Mouse (Mus musculus) heart, embryonic 14.5 days (tissue): Measurements from ENCODE around the gene Slc25a48. TPM values are rescaled to one million over a fixed set of nuclear protein-coding genes. Genes with fewer than 3 reads are reported as not detected.

Experiments
- ATAC-seq: fragments of 200-750 bp; cut with Nextera tagmentation; 2 replicates; pipeline ENCODE4 v1.8.0; 2017; ENCODE audit warnings: low read depth, moderate TSS enrichment; ENCODE audit not compliant: insufficient number of reproducible peaks, insufficient read depth, low FRiP score
- H3K27ac ChIP-seq, 2 experiments: fragments of 200-500 bp in 1 of 2; fragments of 300-500 bp in 1 of 2; sonication (generic) in 1 of 2; replicated peaks in 1 of 2; 2 replicates each; pipeline ENCODE4 v1.5.1; 2012 to 2014; ENCODE audit warnings: low read depth in 2 of 2, low read length in 2 of 2, control low read depth in 1 of 2, mild to moderate bottlenecking in 1 of 2, mixed read lengths in 1 of 2; ENCODE audit not compliant: control insufficient read depth in 1 of 2, insufficient read depth in 1 of 2
- H3K27me3 ChIP-seq: fragments of 300-500 bp; sonication (generic); 2 replicates; pipeline ENCODE4 v1.6.1; 2014; ENCODE audit warnings: mild to moderate bottlenecking, low read length, control low read depth; ENCODE audit not compliant: control insufficient read depth, insufficient read depth
- H3K36me3 ChIP-seq: fragments of 300-500 bp; sonication (generic); 2 replicates; pipeline ENCODE4 v1.6.1; 2014; ENCODE audit warnings: mild to moderate bottlenecking, control low read depth, low read length, mixed read lengths; ENCODE audit not compliant: control insufficient read depth, insufficient read depth
- H3K4me1 ChIP-seq, 2 experiments: fragments of 200-500 bp in 1 of 2; fragments of 300-500 bp in 1 of 2; sonication (generic) in 1 of 2; 2 replicates each; pipeline ENCODE4 v1.6.1; 2012 to 2014; ENCODE audit warnings: low read length in 2 of 2, control low read depth in 1 of 2, mixed read lengths in 1 of 2; ENCODE audit not compliant: control insufficient read depth in 2 of 2, insufficient read depth in 2 of 2
- H3K4me2 ChIP-seq: fragments of 300-500 bp; sonication (generic); 2 replicates; pipeline ENCODE4 v1.6.1; 2014; ENCODE audit warnings: mild to moderate bottlenecking, low read length
- H3K4me3 ChIP-seq, 2 experiments: fragments of 200-500 bp in 1 of 2; fragments of 300-500 bp in 1 of 2; sonication (generic) in 1 of 2; 2 replicates each; pipeline ENCODE4 v1.5.1; 2012 to 2014; ENCODE audit warnings: low read length in 2 of 2, mild to moderate bottlenecking in 2 of 2, control low read depth in 1 of 2, low read depth in 1 of 2, moderate library complexity in 1 of 2; ENCODE audit not compliant: control insufficient read depth in 1 of 2, insufficient read depth in 1 of 2
- H3K9ac ChIP-seq: fragments of 300-500 bp; sonication (generic); 2 replicates; pipeline ENCODE4 v1.6.1; 2014; ENCODE audit warnings: mild to moderate bottlenecking, low read length
- H3K9me3 ChIP-seq: fragments of 300-500 bp; sonication (generic); 2 replicates; pipeline ENCODE4 v1.6.1; 2016; ENCODE audit warnings: low read length, control low read depth; ENCODE audit not compliant: control insufficient read depth
- WGBS: fragments of 180-500 bp; shearing (Covaris S2); extraction: QIAGEN DNeasy Blood & Tissue Kit; methylation state at CpG from one replicate; pipeline ENCODE4 v1.1.7; 2014; 5-methylcytosine and 5-hydroxymethylcytosine counted together
- polyA plus RNA-seq: library from polyadenylated mRNA; unstranded; fragments of >200 nt; fragmentation: Nextera tagmentation; extraction: Ambion mirVana; gene quantifications from 2 replicates; pipeline ENCODE4 v1.2.1, GENCODE M21; 2014

Gene Slc25a48
- polyA plus RNA-seq, 1 experiment from 2014 or later = not detected

GRCm38 (mm10) chr13:56433466-56433865 lies 4.7 kb upstream of the Slc25a48 start:
- no peak overlapping the region for H3K9ac ChIP-seq
- WGBS = 18% methylated on average over 10 of the region's 10 CpGs
- ATAC-seq = no peak
- no peak overlapping the region for H3K27ac ChIP-seq
- H3K4me3 ChIP-seq = no peak overlapping the region
- no peaks in the 10 kb centered on the region; a peak in 1 of 4 replicates for H3K4me1 ChIP-seq
- H3K27me3 ChIP-seq = peaks cover 49% of the 10 kb centered on the region
- H3K4me2 ChIP-seq = no peak overlapping the region
- no peaks in the 10 kb centered on the region for H3K36me3 ChIP-seq
- H3K9me3 ChIP-seq = no peaks in the 10 kb centered on the region

GRCm38 (mm10) chr13:56434311-56434751 lies 3.8 kb upstream of the Slc25a48 start:
- 60% methylated on average over 9 of the region's 9 CpGs for WGBS

GRCm38 (mm10) chr13:56435615-56436287 lies 2.4 kb upstream of the Slc25a48 start:
- peaks cover 1% of the 10 kb centered on the region; the same call in 1 of the 2 replicates for H3K9me3 ChIP-seq
- ATAC-seq = no peak
- H3K4me3 ChIP-seq = no peak overlapping the region
- H3K27me3 ChIP-seq = peaks cover 61% of the 10 kb centered on the region
- WGBS = 52% methylated on average over 10 of the region's 10 CpGs
- H3K4me1 ChIP-seq = peaks cover 0 to 4% of the 10 kb centered on the region in 2 experiments; a peak in 1 of 4 replicates
- H3K27ac ChIP-seq = no peak overlapping the region
- no peaks in the 10 kb centered on the region for H3K36me3 ChIP-seq
- no peak overlapping the region for H3K4me2 ChIP-seq
- no peak overlapping the region for H3K9ac ChIP-seq

More at GRCm38 (mm10) chr13:56434311-56434751, 3.8 kb upstream of the Slc25a48 start:
- Histone ChIP-seq H3K9me3 (no peaks in the 10 kb centered on the region), H3K4me2 (no peak overlapping the region), H3K4me1 (peaks cover 0 to 4% of the 10 kb centered on the region in 2 experiments; a peak in 1 of 4 replicates), H3K27ac (no peak overlapping the region), H3K27me3 (peaks cover 57% of the 10 kb centered on the region), H3K4me3 (no peak overlapping the region), H3K36me3 (no peaks in the 10 kb centered on the region), H3K9ac (no peak overlapping the region)
- no peak for ATAC-seq

GRCm38 (mm10) chr13:56443411-56443810 lies 5.3 kb downstream of the Slc25a48 start:
- ATAC-seq = no peak
- Histone ChIP-seq H3K27me3 (peaks cover 31% of the 10 kb centered on the region), H3K4me2 (no peak overlapping the region), H3K4me1 (peaks cover 0 to 4% of the 10 kb centered on the region in 2 experiments; a peak in 1 of 4 replicates), H3K9me3 (peaks cover 4% of the 10 kb centered on the region; the same call in 1 of the 2 replicates), H3K36me3 (no peaks in the 10 kb centered on the region), H3K4me3 (no peak overlapping the region), H3K9ac (no peak overlapping the region), H3K27ac (no peak overlapping the region)
- WGBS = 49% methylated on average over 7 of the region's 7 CpGs

GRCm38 (mm10) chr13:56444112-56444511 lies 6.0 kb downstream of the Slc25a48 start:
- H3K36me3 ChIP-seq = no peaks in the 10 kb centered on the region
- H3K4me1 ChIP-seq = no peaks in the 10 kb centered on the region
- no peak for ATAC-seq
- H3K4me3 ChIP-seq = no peak overlapping the region
- peaks cover 4% of the 10 kb centered on the region; the same call in 1 of the 2 replicates for H3K9me3 ChIP-seq
- no peak overlapping the region for H3K9ac ChIP-seq
- no peak overlapping the region for H3K27ac ChIP-seq
- no peak overlapping the region for H3K4me2 ChIP-seq
- H3K27me3 ChIP-seq = peaks cover 24% of the 10 kb centered on the region
- WGBS = 89% methylated on average over 3 of the region's 3 CpGs

- no peaks in the 10 kb centered on the region for H3K4me1 ChIP-seq
- H3K9me3 ChIP-seq = peaks cover 4% of the 10 kb centered on the region; the same call in 1 of the 2 replicates
- H3K4me2 ChIP-seq = no peak overlapping the region
- H3K9ac ChIP-seq = no peak overlapping the region
- H3K27ac ChIP-seq = no peak overlapping the region
- H3K27me3 ChIP-seq = peaks cover 15% of the 10 kb centered on the region
- 80% methylated on average over 6 of the region's 6 CpGs for WGBS
- no peaks in the 10 kb centered on the region for H3K36me3 ChIP-seq
- H3K4me3 ChIP-seq = no peak overlapping the region
- ATAC-seq = no peak
These were observed 6.8 kb downstream of the Slc25a48 start for GRCm38 (mm10) chr13:56444996-56445395.

- Histone ChIP-seq H3K27ac (no peak overlapping the region), H3K4me2 (no peak overlapping the region), H3K36me3 (no peaks in the 10 kb centered on the region), H3K9ac (no peak overlapping the region), H3K4me3 (no peak overlapping the region), H3K27me3 (no peaks in the 10 kb centered on the region), H3K4me1 (no peaks in the 10 kb centered on the region), H3K9me3 (no peaks in the 10 kb centered on the region)
- no peak for ATAC-seq
- 70% methylated on average over 10 of the region's 10 CpGs for WGBS
These were observed 11.3 kb downstream of the Slc25a48 start for GRCm38 (mm10) chr13:56449239-56450030.
